Mouse (Mus musculus) kidney, adult 2 months (tissue): Measurements from ENCODE around the gene Dalrd3. TPM values are rescaled to one million over a fixed set of nuclear protein-coding genes. Genes with fewer than 3 reads are reported as not detected.

Experiments used
- DNase-seq: peaks from one replicate; pipeline ENCODE4 v3.0.0; 2021
- H3K27ac ChIP-seq: fragments of 200-500 bp; 2 replicates; pipeline ENCODE4 v1.5.1; 2012; ENCODE audit warnings: low read depth, low read length, control low read depth, inconsistent platforms; ENCODE audit not compliant: insufficient read depth
- H3K27me3 ChIP-seq: fragments of 200-500 bp; replicated peaks from 2 replicates; pipeline ENCODE4 v1.6.1; 2012; ENCODE audit warnings: mild to moderate bottlenecking, moderate library complexity, low read length, inconsistent platforms; ENCODE audit not compliant: control insufficient read depth, insufficient read depth
- H3K36me3 ChIP-seq: fragments of 200-500 bp; 2 replicates; pipeline ENCODE4 v1.6.1; 2012; ENCODE audit warnings: mild to moderate bottlenecking, moderate library complexity, low read length, inconsistent platforms; ENCODE audit not compliant: control insufficient read depth, insufficient read depth
- H3K4me1 ChIP-seq: fragments of 200-500 bp; 2 replicates; pipeline ENCODE4 v1.6.1; 2011; ENCODE audit warnings: low read length; ENCODE audit not compliant: control insufficient read depth, insufficient read depth
- H3K4me3 ChIP-seq: fragments of 200-500 bp; 2 replicates; pipeline ENCODE4 v1.5.1; 2011; ENCODE audit warnings: mild to moderate bottlenecking, low read depth, low read length, control low read depth; ENCODE audit not compliant: insufficient read depth
- CTCF ChIP-seq: fragments of 200-500 bp; conservative IDR thresholded peaks from 2 replicates; pipeline ENCODE4 v1.5.1; 2011; ENCODE audit warnings: low read depth, mild to moderate bottlenecking, control low read depth, low read length, moderate library complexity, mixed read lengths; ENCODE audit not compliant: insufficient read depth, insufficient read length
- POLR2A ChIP-seq: fragments of 200-500 bp; IDR thresholded peaks from one replicate; pipeline ENCODE4 v1.6.1; 2011; ENCODE audit warnings: low read depth, low read length, control low read depth
- WGBS: fragments of 180-500 bp; shearing (Covaris S2); methylation state at CpG from one replicate; pipeline ENCODE4 v1.1.7; 2018; 5-methylcytosine and 5-hydroxymethylcytosine counted together
- polyA plus RNA-seq: library from polyadenylated mRNA; depleted of rRNA; stranded (reverse); fragments of >200 nt; gene quantifications from 2 replicates; pipeline ENCODE4 v1.2.3, GENCODE M21; 2012

The Dalrd3 gene
- polyA plus RNA-seq, 1 experiment = 220 TPM

- peak; percentile 92 for TF ChIP-seq CTCF
- TF ChIP-seq POLR2A = peak; percentile 99
- Histone ChIP-seq H3K4me3 (peak within 1 kb of the TSS; percentile 82), H3K27ac (peak within 1 kb of the TSS; percentile 88), H3K27me3 (no peaks in the 10 kb centered on the region), H3K36me3 (no peaks in the 10 kb centered on the region), H3K4me1 (peaks cover 10% of the 10 kb centered on the region; the same call in 1 of the 2 replicates)
- under 1% methylated on average over 73 of the region's 73 CpGs for WGBS
- peak; percentile 98 for DNase-seq
Observed at GRCm38 (mm10) chr9:108566815-108567776, 2.6 kb upstream of the Dalrd3 start, which contains the start of gene Ndufaf3. Gene Ndufaf3 (minus strand): TSS chr9:108567434.

- Histone ChIP-seq H3K4me1 (peaks cover 10% of the 10 kb centered on the region; the same call in 1 of the 2 replicates), H3K27me3 (no peaks in the 10 kb centered on the region), H3K4me3 (peak overlapping the region; percentile 82), H3K27ac (peak overlapping the region; percentile 78), H3K36me3 (no peaks in the 10 kb centered on the region)
- WGBS = 9% methylated on average over 18 of the region's 18 CpGs
- no peak for TF ChIP-seq CTCF
- no peak for TF ChIP-seq POLR2A
- DNase-seq = peak; percentile 36
Observed at GRCm38 (mm10) chr9:108567931-108568419, 1.7 kb upstream of the Dalrd3 start.

GRCm38 (mm10) chr9:108568511-108568921 lies 1.2 kb upstream of the Dalrd3 start:
- no peak overlapping the region for H3K27ac ChIP-seq
- 73% methylated on average over 17 of the region's 17 CpGs for WGBS

GRCm38 (mm10) chr9:108570207-108570896 lies 666 bp downstream of the Dalrd3 start:
- DNase-seq = peak; percentile 88
- Histone ChIP-seq H3K4me1 (peaks cover 10% of the 10 kb centered on the region; the same call in 1 of the 2 replicates), H3K4me3 (peak overlapping the region; percentile 90), H3K27me3 (no peaks in the 10 kb centered on the region), H3K27ac (peak overlapping the region; percentile 35), H3K36me3 (no peaks in the 10 kb centered on the region)
- WGBS = under 1% methylated on average over 40 of the region's 40 CpGs
- TF ChIP-seq POLR2A (peak; percentile 14), CTCF (peak; percentile 80)

More at GRCm38 (mm10) chr9:108568511-108568921, 1.2 kb upstream of the Dalrd3 start:
- Histone ChIP-seq H3K36me3 (no peaks in the 10 kb centered on the region), H3K27me3 (no peaks in the 10 kb centered on the region), H3K4me1 (peaks cover 10% of the 10 kb centered on the region; the same call in 1 of the 2 replicates), H3K4me3 (peak overlapping the region; percentile 82; the same call in 1 of the 2 replicates)
- no peak for TF ChIP-seq POLR2A
- TF ChIP-seq CTCF = no peak
- DNase-seq = no peak

GRCm38 (mm10) chr9:108571401-108571973 lies 1.8 kb downstream of the Dalrd3 start:
- Histone ChIP-seq H3K4me1 (peaks cover 10% of the 10 kb centered on the region; the same call in 1 of the 2 replicates), H3K4me3 (no peak overlapping the region), H3K36me3 (no peaks in the 10 kb centered on the region), H3K27me3 (no peaks in the 10 kb centered on the region), H3K27ac (no peak overlapping the region)
- no peak for DNase-seq
- TF ChIP-seq CTCF (no peak), POLR2A (no peak)
- 90% methylated on average over 16 of the region's 16 CpGs for WGBS

- no peak for DNase-seq
- TF ChIP-seq POLR2A = no peak
- TF ChIP-seq CTCF = no peak
- Histone ChIP-seq H3K27ac (no peak overlapping the region), H3K4me1 (peaks cover 10% of the 10 kb centered on the region; the same call in 1 of the 2 replicates), H3K27me3 (no peaks in the 10 kb centered on the region), H3K4me3 (no peak overlapping the region), H3K36me3 (no peaks in the 10 kb centered on the region)
- 73% methylated on average over 10 of the region's 10 CpGs for WGBS
Observed at GRCm38 (mm10) chr9:108572321-108572720, 2.6 kb downstream of the Dalrd3 start.
